Comparison of ENCODE assay signal across 31 mouse cellular contexts in the genomic region with DNA sequence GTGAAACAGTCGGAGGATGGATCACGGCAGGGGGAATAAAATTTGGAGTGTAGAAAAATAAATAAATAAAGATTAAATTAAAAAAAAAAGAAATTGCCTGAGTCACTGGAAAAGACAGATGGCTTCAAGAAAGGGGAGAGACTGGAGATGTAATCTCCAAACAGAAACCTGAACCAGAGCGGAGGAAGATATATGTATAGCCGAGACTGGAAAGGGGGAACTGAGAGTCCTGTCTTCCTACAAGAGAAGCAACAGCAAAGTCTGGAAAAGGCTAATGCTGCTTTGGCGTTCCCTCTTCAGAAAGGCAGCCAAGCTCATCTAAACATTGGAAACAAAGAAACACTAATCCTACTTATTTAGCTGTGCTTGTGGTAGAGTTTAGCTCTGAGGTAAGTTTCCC.
"Had no signal": no experiment of that assay in that cellular context is flagged by ENCODE, and none has a peak within 500 bp of the region (broad histone marks: within the 10 kb centered on the region; RNA-seq: fewer than 3 reads in every experiment).

No protein-coding gene starts in this region.

- H3K9ac ChIP-seq: limb, embryonic 12.5 days; limb, embryonic 13.5 days; limb, embryonic 15.5 days; liver, embryonic 12.5 days; liver, embryonic 13.5 days; liver, embryonic 14.5 days; liver, embryonic 15.5 days; lung, embryonic 14.5 days; lung, embryonic 15.5 days; midbrain, embryonic 12.5 days; midbrain, embryonic 13.5 days; midbrain, embryonic 15.5 days; neural tube, embryonic 12.5 days had no signal

- H3K9me3 ChIP-seq: limb, embryonic 10.5 days; limb, embryonic 12.5 days; limb, embryonic 13.5 days; limb, embryonic 15.5 days; liver, embryonic 12.5 days; liver, embryonic 13.5 days; liver, embryonic 15.5 days; lung, embryonic 15.5 days; megakaryocyte, embryonic 14.5 days; midbrain, embryonic 10.5 days; midbrain, embryonic 12.5 days; midbrain, embryonic 13.5 days; midbrain, embryonic 15.5 days; neural tube, embryonic 12.5 days had no signal

- H3K4me1 ChIP-seq: limb, embryonic 10.5 days; limb, embryonic 12.5 days; limb, embryonic 13.5 days; limb, embryonic 15.5 days; liver, embryonic 12.5 days; liver, embryonic 13.5 days; liver, embryonic 15.5 days; lung, embryonic 15.5 days; megakaryocyte, embryonic 14.5 days; midbrain, embryonic 12.5 days; midbrain, embryonic 13.5 days; midbrain, embryonic 15.5 days; neural tube, embryonic 12.5 days had no signal

- H3K27ac ChIP-seq: limb, embryonic 10.5 days; limb, embryonic 12.5 days; limb, embryonic 13.5 days; limb, embryonic 15.5 days; liver, embryonic 12.5 days; liver, embryonic 13.5 days; liver, embryonic 14.5 days; liver, embryonic 15.5 days; lung, embryonic 15.5 days; macrophage; midbrain, embryonic 10.5 days; midbrain, embryonic 12.5 days; midbrain, embryonic 13.5 days; midbrain, embryonic 15.5 days; neural tube, embryonic 12.5 days had no signal

- H3K4me2 ChIP-seq: limb, embryonic 12.5 days; limb, embryonic 13.5 days; limb, embryonic 15.5 days; liver, embryonic 11.5 days; liver, embryonic 12.5 days; liver, embryonic 13.5 days; liver, embryonic 15.5 days; lung, embryonic 14.5 days; lung, embryonic 15.5 days; midbrain, embryonic 11.5 days; midbrain, embryonic 12.5 days; midbrain, embryonic 13.5 days; midbrain, embryonic 15.5 days; neural tube, embryonic 12.5 days had no signal

- ATAC-seq: liver, embryonic 12.5 days; lung, postnatal 0 days; midbrain, embryonic 13.5 days; midbrain, embryonic 15.5 days; midbrain, embryonic 16.5 days had no signal

- H3K4me3 ChIP-seq: limb, embryonic 10.5 days; limb, embryonic 12.5 days; limb, embryonic 13.5 days; limb, embryonic 15.5 days; liver, embryonic 12.5 days; liver, embryonic 13.5 days; liver, embryonic 15.5 days; lung, embryonic 15.5 days; megakaryocyte, embryonic 14.5 days; midbrain, embryonic 10.5 days; midbrain, embryonic 12.5 days; midbrain, embryonic 13.5 days; midbrain, embryonic 15.5 days; myocyte; neural tube, embryonic 12.5 days had no signal

- H3K27me3 ChIP-seq: limb, embryonic 12.5 days; limb, embryonic 13.5 days; limb, embryonic 15.5 days; liver, embryonic 12.5 days; liver, embryonic 13.5 days; liver, embryonic 15.5 days; lung, embryonic 15.5 days; megakaryocyte, embryonic 14.5 days; midbrain, embryonic 12.5 days; midbrain, embryonic 13.5 days; midbrain, embryonic 15.5 days; neural tube, embryonic 12.5 days had no signal

- H3K36me3 ChIP-seq: limb, embryonic 10.5 days; limb, embryonic 12.5 days; limb, embryonic 13.5 days; limb, embryonic 15.5 days; liver, embryonic 12.5 days; liver, embryonic 13.5 days; liver, embryonic 15.5 days; lung, embryonic 15.5 days; midbrain, embryonic 10.5 days; midbrain, embryonic 12.5 days; midbrain, embryonic 13.5 days; midbrain, embryonic 15.5 days; neural tube, embryonic 12.5 days had no signal

- DNase-seq: left cerebral cortex, postnatal 4 days; liver; liver, embryonic 13.5 days; lung, adult 18-20 months; lung, adult 2 months; lung, embryonic 14.5 days; lung, postnatal 10 days; lung, postnatal 14 days; lung, postnatal 36 days; lung, postnatal 4 days; midbrain, embryonic 14.5 days had no signal
